8 mouse cellular contexts compared by ENCODE assay signal in the genomic region with DNA sequence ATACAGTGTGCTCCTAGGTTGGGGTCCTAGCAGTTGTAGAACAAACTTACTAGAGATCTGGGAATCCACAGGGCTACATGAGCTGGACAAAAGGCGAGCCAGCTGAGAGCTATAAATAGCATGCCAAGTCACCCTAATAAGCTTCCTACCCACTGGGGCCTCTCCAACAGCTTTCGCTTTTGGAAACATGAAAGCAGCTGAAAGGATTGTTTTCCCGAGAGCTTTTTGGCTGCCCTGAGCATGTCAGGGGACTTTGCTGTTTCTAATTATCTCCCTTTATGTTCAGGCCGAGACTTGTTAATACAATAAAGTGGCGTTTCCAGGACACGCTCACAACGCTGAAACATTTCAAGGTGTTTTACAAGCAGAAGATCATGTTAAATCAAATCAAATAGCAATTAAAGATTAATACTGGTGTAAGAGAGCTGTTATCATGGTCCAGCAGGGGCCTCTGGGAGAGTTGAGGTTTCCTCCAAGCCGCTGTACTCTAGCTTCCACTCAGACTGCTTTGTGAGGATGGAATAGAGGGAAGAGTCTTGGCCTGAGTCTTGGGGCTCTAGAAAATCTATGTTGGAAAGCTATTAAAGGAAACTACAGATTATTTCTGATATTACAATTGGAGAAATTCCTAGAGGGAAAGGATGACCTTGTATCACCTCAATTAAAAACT.
DNase-seq lines count a peak whose midpoint lies in the region; ATAC-seq and TF ChIP-seq lines count a peak whose summit lies in the region.

No protein-coding gene starts in this region.

- no peak overlapping the region for H3K4me3 ChIP-seq in embryonic facial prominence, embryonic 11.5 days (ENCODE audit: low read depth, low read length)
- no peak overlapping the region for H3K4me3 ChIP-seq in heart, adult 2 months
- no peak overlapping the region for H3K4me3 ChIP-seq in midbrain, embryonic 15.5 days
- no peak overlapping the region for H3K4me3 ChIP-seq in intestine, embryonic 15.5 days (replicated peaks)

- no peak for TF ChIP-seq CTCF in heart, adult 2 months (IDR thresholded peaks at IDR 0.05)

- no peaks in the 10 kb centered on the region for H3K27me3 ChIP-seq in embryonic facial prominence, embryonic 11.5 days (ENCODE audit: control insufficient read depth, insufficient read depth, low read length)
- no peaks in the 10 kb centered on the region for H3K27me3 ChIP-seq in heart, adult 2 months (ENCODE audit: control insufficient read depth, insufficient read depth, low read length)
- H3K27me3 ChIP-seq in midbrain, embryonic 15.5 days (replicated peaks), result no peaks in the 10 kb centered on the region
- H3K27me3 ChIP-seq in intestine, embryonic 15.5 days (replicated peaks), result no peaks in the 10 kb centered on the region

- intact Hi-C loops in heart, adult 2 months (cut with DNase I), result loop anchor here (10.0 kb wide), 2 partner anchors 129 to 211 kb away; no protein-coding TSS in a partner anchor

- TF ChIP-seq POLR2A in heart, adult 2 months (IDR thresholded peaks at IDR 0.05; ENCODE audit: insufficient read depth, low read depth, low read length), result no peak

- H3K4me1 ChIP-seq in embryonic facial prominence, embryonic 11.5 days (ENCODE audit: control insufficient read depth, insufficient read depth, low read length), result no peaks in the 10 kb centered on the region
- H3K4me1 ChIP-seq in heart, adult 2 months (ENCODE audit: control insufficient read depth, insufficient read depth, low read length), result no peaks in the 10 kb centered on the region
- peaks cover 8% of the 10 kb centered on the region for H3K4me1 ChIP-seq in midbrain, embryonic 15.5 days
- H3K4me1 ChIP-seq in intestine, embryonic 15.5 days (replicated peaks), result no peaks in the 10 kb centered on the region

- H3K36me3 ChIP-seq in embryonic facial prominence, embryonic 11.5 days (replicated peaks; ENCODE audit: control insufficient read depth, insufficient read depth, low read depth, low read length), result no peaks in the 10 kb centered on the region
- H3K36me3 ChIP-seq in heart, adult 2 months (ENCODE audit: control insufficient read depth, insufficient read depth, low read length), result no peaks in the 10 kb centered on the region
- no peaks in the 10 kb centered on the region for H3K36me3 ChIP-seq in midbrain, embryonic 15.5 days (replicated peaks)
- H3K36me3 ChIP-seq in intestine, embryonic 15.5 days, result no peaks in the 10 kb centered on the region

- TF ChIP-seq EP300 in heart, adult 2 months (IDR thresholded peaks at IDR 0.05; ENCODE audit: insufficient read depth, low read depth, low read length), result no peak

- ATAC-seq in embryonic facial prominence, embryonic 11.5 days (replicated peaks; ENCODE audit: insufficient number of reproducible peaks, low FRiP score, low TSS enrichment, low read depth), result 0 out of 2 replicates have a peak, but pooled peaks have one; percentile 44
- peak; percentile 84 for ATAC-seq in midbrain, embryonic 15.5 days (replicated peaks)
- ATAC-seq in intestine, embryonic 15.5 days, result no peak
- no peak for ATAC-seq in megakaryocyte-erythroid progenitor cell, adult 5-6 weeks (replicated peaks; ENCODE audit: low FRiP score, low TSS enrichment, poor library complexity, severe bottlenecking)

- peak; percentile 23 for DNase-seq in right cerebral cortex, adult 18-20 months
- DNase-seq in right cerebral cortex, postnatal 36 days (ENCODE audit: low spot score in 2 of 2), result no peak
- DNase-seq in embryonic facial prominence, embryonic 11.5 days (ENCODE audit: low spot score), result peak; percentile 75
- DNase-seq in heart, adult 2 months, result peak; percentile 25 to 45
- DNase-seq in layer of hippocampus, postnatal 10 days (ENCODE audit: low spot score in 2 of 2), result peak; percentile 15 to 28

- H3K4me2 ChIP-seq in embryonic facial prominence, embryonic 11.5 days (ENCODE audit: low read depth, low read length), result no peak overlapping the region
- peak overlapping the region; percentile 15; the same call in 1 of the 2 replicates for H3K4me2 ChIP-seq in midbrain, embryonic 15.5 days
- no peak overlapping the region for H3K4me2 ChIP-seq in intestine, embryonic 15.5 days (replicated peaks)

- H3K9me3 ChIP-seq in embryonic facial prominence, embryonic 11.5 days (replicated peaks; ENCODE audit: control insufficient read depth, low read length), result no peaks in the 10 kb centered on the region
- H3K9me3 ChIP-seq in midbrain, embryonic 15.5 days, result no peaks in the 10 kb centered on the region
- no peaks in the 10 kb centered on the region for H3K9me3 ChIP-seq in intestine, embryonic 15.5 days

- no peak overlapping the region for H3K9ac ChIP-seq in embryonic facial prominence, embryonic 11.5 days (replicated peaks; ENCODE audit: low read length)
- H3K9ac ChIP-seq in heart, adult 2 months (ENCODE audit: low read depth, low read length), result peak overlapping the region; percentile 41; the same call in 1 of the 2 replicates
- no peak overlapping the region for H3K9ac ChIP-seq in midbrain, embryonic 15.5 days
- H3K9ac ChIP-seq in intestine, embryonic 15.5 days, result no peak overlapping the region

- no peaks in the 10 kb centered on the region for H3K79me2 ChIP-seq in heart, adult 2 months (replicated peaks; ENCODE audit: control insufficient read depth, insufficient read depth, low read length)

- WGBS in embryonic facial prominence, embryonic 11.5 days, result 14% methylated on average over 8 of the region's 8 CpGs
- 31% methylated on average over 8 of the region's 8 CpGs for WGBS in heart, adult 2 months
- 6% methylated on average over 8 of the region's 8 CpGs for whole genome bisulfite sequencing in midbrain, embryonic 15.5 days
- WGBS in intestine, embryonic 15.5 days, result 49% methylated on average over 8 of the region's 8 CpGs

- H3K27ac ChIP-seq in embryonic facial prominence, embryonic 11.5 days (replicated peaks; ENCODE audit: low read depth, low read length), result no peak overlapping the region
- peak overlapping the region; percentile 81 for H3K27ac ChIP-seq in heart, adult 2 months
- H3K27ac ChIP-seq in midbrain, embryonic 15.5 days, result peak overlapping the region; percentile 60
- H3K27ac ChIP-seq in intestine, embryonic 15.5 days, result no peak overlapping the region

Comparison
In these comparisons a context has a peak if more than half of its experiments do, and no peak if none do; other contexts are left out.
1. DNase-seq: peak in right cerebral cortex, adult 18-20 months (single experiment), embryonic facial prominence, embryonic 11.5 days (single experiment), heart, adult 2 months (2 of 2) and layer of hippocampus, postnatal 10 days (2 of 2); none in right cerebral cortex, postnatal 36 days (0 of 2).
2. ATAC-seq: peak in embryonic facial prominence, embryonic 11.5 days (single experiment) and midbrain, embryonic 15.5 days (single experiment); none in intestine, embryonic 15.5 days (single experiment) and megakaryocyte-erythroid progenitor cell, adult 5-6 weeks (single experiment).
3. H3K27ac ChIP-seq: peak in heart, adult 2 months (single experiment) and midbrain, embryonic 15.5 days (single experiment); none in embryonic facial prominence, embryonic 11.5 days (single experiment) and intestine, embryonic 15.5 days (single experiment).